Mouse (Mus musculus): ENCODE data around the gene Galt.
"Not testable (repeated sequence)": the region's sequence is repeated elsewhere in the genome, so short reads cannot be mapped to it uniquely, and the experiment has no call there.

Galt gene

DNA sequence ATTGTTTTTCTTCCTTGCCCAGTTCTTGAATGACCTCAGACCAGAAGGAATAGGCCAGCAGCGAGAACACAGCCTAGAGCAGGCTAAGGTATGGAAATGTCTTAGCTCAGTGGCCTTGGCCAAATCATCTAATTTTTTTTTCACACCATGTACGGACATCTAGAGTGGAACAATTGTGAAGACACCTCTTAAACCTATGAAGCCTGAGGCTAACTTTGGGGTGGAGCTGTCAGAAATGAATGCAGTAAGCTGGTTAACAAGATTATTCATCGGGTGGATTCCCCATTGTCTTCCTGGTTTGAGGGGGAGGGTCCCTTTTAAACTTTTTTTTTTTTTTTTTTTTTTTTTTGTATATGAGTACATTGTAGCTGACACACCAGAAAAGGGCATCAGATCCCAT, 19.5 kb downstream of the Galt start:
- DNase-seq (ENCODE audit: low read depth, low spot score), result not testable (repeated sequence)

DNA sequence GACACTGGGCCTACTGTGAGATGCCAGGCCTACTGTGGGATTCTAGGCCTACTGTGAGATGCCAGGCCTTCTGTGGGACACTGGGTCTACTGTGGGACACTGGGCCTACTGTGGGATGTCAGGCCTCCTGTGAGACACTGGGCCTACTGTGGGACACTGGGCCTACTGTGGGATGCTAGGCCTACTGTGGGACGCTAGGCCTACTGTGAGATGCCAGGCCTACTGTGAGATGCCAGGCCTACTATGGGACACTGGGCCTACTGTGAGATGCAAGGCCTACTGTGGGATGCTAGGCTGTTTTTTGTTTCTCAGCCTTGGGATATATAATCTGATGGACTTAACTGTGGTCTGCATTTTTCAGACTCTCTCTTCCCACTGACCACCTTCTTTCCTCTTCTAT, 20.8 kb downstream of the Galt start:
- not testable (repeated sequence) for DNase-seq (ENCODE audit: low read depth, low spot score)

DNA sequence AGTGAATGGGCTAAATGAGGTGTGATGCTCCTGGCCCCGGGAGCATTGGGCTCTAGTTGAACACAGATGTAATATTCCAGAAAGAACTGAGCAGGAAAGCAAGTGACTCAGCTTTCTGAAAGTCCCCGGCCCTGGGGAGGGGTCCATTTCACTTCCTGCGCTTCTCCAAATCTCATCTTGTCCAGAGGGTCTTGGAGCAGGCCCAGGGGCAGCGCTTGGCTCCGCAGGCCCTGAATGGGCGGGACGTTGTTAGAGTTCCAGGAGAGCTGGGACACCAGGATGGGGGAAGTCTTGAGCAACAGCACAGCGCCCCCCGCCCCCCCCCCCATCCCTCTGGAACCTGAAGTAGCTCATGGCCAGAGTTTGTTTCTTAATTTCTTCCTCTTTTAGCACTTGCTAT, 26.2 kb downstream of the Galt start:
- not testable (repeated sequence) for DNase-seq (ENCODE audit: low read depth, low spot score)

DNA sequence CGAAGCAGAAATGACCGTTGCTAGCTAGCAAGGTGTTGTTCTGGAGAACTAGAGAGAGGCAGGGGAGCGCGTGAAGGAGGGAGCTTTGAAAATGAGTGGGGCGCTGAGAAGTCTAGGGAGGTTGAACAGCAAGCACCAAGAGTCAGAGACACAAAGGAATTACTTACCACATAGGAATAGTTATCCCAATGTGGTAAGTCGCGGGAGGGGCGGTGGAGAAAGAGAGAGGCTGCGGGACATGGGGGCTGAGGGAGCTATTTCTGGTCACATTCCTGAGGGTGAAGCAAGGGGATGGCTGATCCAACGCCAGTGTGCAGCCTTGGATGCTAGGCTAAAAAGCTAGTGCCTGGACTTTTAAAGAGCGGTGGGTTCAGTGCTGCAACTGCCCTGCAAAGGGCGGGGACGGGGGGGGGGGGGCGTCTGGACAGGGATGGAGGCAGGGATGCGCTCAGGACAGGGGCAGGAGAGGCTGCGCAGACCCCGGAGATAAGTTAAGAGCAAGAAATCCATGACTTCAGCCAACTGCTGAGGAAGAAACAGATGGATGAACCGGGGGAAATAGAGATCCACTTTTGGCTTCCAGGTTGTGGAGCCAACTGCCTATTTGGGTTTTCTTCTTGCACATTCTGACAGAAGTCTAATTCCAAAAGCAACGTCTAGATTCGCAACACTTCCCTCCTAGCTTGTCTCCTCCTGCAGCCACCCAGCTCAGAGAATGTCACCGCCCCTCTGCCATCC, 26.9 kb downstream of the Galt start:
- DNase-seq (ENCODE audit: low read depth, low spot score), result not testable (repeated sequence)

DNA sequence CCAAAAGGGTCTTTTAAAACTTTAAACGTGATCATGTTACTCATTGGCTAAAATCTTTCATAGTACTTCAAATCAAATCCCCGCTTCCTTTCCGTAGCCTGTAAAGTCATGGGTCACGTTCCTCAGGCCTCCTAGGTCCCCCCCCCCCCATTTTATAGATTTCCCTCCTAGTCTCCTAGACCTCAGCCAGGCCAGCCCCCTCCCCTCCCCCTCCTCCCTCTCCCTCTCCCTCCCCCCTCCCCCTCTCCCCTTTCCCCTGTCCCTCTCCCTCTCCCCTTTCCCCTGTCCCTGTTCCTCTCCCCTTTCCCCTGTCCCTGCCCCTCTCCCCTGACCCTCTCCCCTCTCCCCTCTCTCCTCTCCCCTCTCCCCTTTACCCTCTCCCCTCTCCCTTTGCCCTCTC, 27.7 kb downstream of the Galt start:
- not testable (repeated sequence) for DNase-seq (ENCODE audit: low read depth, low spot score)

DNA sequence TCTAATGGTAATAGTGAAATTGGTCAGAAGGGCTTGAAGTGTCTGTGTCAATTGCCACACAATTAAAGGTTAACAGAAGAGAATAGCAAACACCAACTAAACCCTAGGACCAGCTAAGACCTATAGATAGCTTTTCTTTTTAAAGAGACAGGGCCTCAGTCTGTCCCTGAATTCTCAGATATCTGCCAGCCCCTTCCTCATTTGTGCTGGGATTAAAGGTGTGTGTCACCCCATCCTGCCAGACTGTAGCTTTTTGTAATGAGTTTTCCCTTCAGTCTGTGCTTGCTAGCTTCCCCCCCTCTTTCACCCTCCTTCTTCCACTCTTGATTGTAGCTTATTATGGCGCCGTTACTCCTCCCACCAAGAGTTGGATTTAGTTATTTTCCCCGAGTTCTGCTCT, 28.2 kb downstream of the Galt start:
- DNase-seq (ENCODE audit: low read depth, low spot score), result not testable (repeated sequence)
